Mouse (Mus musculus): ENCODE data around the gene Mtnr1b. TPM values are rescaled to one million over a fixed set of nuclear protein-coding genes. Genes with fewer than 3 reads are reported as not detected.
"Not testable (repeated sequence)": the region's sequence is repeated elsewhere in the genome, so short reads cannot be mapped to it uniquely, and the experiment has no call there.

Mtnr1b gene
- polyA plus RNA-seq, 1 experiment from 2014 or later: not detected

GRCm38 (mm10) chr9:15844936-15845335 is 29.4 kb downstream of the Mtnr1b start:
- H3K27me3 ChIP-seq (ENCODE audit: control insufficient read depth, insufficient read depth, low read length); H3K36me3 ChIP-seq (ENCODE audit: control insufficient read depth, insufficient read depth, low read length); H3K9ac ChIP-seq (ENCODE audit: low read depth, low read length); H3K4me1 ChIP-seq (ENCODE audit: control insufficient read depth, insufficient read depth, low read length); H3K27ac ChIP-seq (ENCODE audit: low read depth, low read length); H3K9me3 ChIP-seq (ENCODE audit: control insufficient read depth, low read length); ATAC-seq (ENCODE audit: low FRiP score, low TSS enrichment); H3K4me2 ChIP-seq (replicated peaks; ENCODE audit: low read depth, low read length); H3K4me3 ChIP-seq (ENCODE audit: low read length): not testable (repeated sequence)
- WGBS: 82% methylated on average over 4 of the region's 4 CpGs

GRCm38 (mm10) chr9:15813002-15813911 is 61.1 kb downstream of the Mtnr1b start:
- Histone ChIP-seq H3K4me3 (ENCODE audit: low read length) (no peak overlapping the region), H3K4me1 (ENCODE audit: control insufficient read depth, insufficient read depth, low read length) (no peaks in the 10 kb centered on the region), H3K4me2 (replicated peaks; ENCODE audit: low read depth, low read length) (no peak overlapping the region), H3K9me3 (ENCODE audit: control insufficient read depth, low read length) (no peaks in the 10 kb centered on the region), H3K27ac (ENCODE audit: low read depth, low read length) (no peak overlapping the region), H3K9ac (ENCODE audit: low read depth, low read length) (no peak overlapping the region), H3K27me3 (ENCODE audit: control insufficient read depth, insufficient read depth, low read length) (no peaks in the 10 kb centered on the region), H3K36me3 (ENCODE audit: control insufficient read depth, insufficient read depth, low read length) (no peaks in the 10 kb centered on the region)
- 71% methylated on average over 6 of the region's 6 CpGs for WGBS
- no peak; the same call in 1 of the 2 replicates for ATAC-seq (ENCODE audit: low FRiP score, low TSS enrichment)

- H3K4me1 ChIP-seq (ENCODE audit: control insufficient read depth, insufficient read depth, low read length): no peaks in the 10 kb centered on the region
Measured at GRCm38 (mm10) chr9:15804296-15804695, 70.1 kb downstream of the Mtnr1b start.

GRCm38 (mm10) chr9:15802413-15803027 is 71.8 kb downstream of the Mtnr1b start:
- H3K9me3 ChIP-seq (ENCODE audit: control insufficient read depth, low read length): no peaks in the 10 kb centered on the region
- no peaks in the 10 kb centered on the region for H3K36me3 ChIP-seq (ENCODE audit: control insufficient read depth, insufficient read depth, low read length)
- no peak overlapping the region for H3K4me3 ChIP-seq (ENCODE audit: low read length)
- no peak for ATAC-seq (ENCODE audit: low FRiP score, low TSS enrichment)
- H3K4me1 ChIP-seq (ENCODE audit: control insufficient read depth, insufficient read depth, low read length): no peaks in the 10 kb centered on the region
- H3K27ac ChIP-seq (ENCODE audit: low read depth, low read length): no peak overlapping the region
- H3K27me3 ChIP-seq (ENCODE audit: control insufficient read depth, insufficient read depth, low read length): no peaks in the 10 kb centered on the region
- no peak overlapping the region for H3K9ac ChIP-seq (ENCODE audit: low read depth, low read length)
- H3K4me2 ChIP-seq (replicated peaks; ENCODE audit: low read depth, low read length): no peak overlapping the region

More at GRCm38 (mm10) chr9:15804296-15804695, 70.1 kb downstream of the Mtnr1b start:
- no peak overlapping the region for H3K4me3 ChIP-seq (ENCODE audit: low read length)
- no peak overlapping the region for H3K9ac ChIP-seq (ENCODE audit: low read depth, low read length)
- no peak overlapping the region for H3K27ac ChIP-seq (ENCODE audit: low read depth, low read length)
- ATAC-seq (ENCODE audit: low FRiP score, low TSS enrichment): no peak
- no peaks in the 10 kb centered on the region for H3K36me3 ChIP-seq (ENCODE audit: control insufficient read depth, insufficient read depth, low read length)
- H3K27me3 ChIP-seq (ENCODE audit: control insufficient read depth, insufficient read depth, low read length): no peaks in the 10 kb centered on the region
- no peaks in the 10 kb centered on the region for H3K9me3 ChIP-seq (ENCODE audit: control insufficient read depth, low read length)
- 77% methylated on average over 2 of the region's 2 CpGs for WGBS
- H3K4me2 ChIP-seq (replicated peaks; ENCODE audit: low read depth, low read length): no peak overlapping the region

GRCm38 (mm10) chr9:15800402-15800801 is 74.0 kb downstream of the Mtnr1b start:
- 75% methylated on average over 5 of the region's 5 CpGs for WGBS
- Histone ChIP-seq H3K36me3 (ENCODE audit: control insufficient read depth, insufficient read depth, low read length) (no peaks in the 10 kb centered on the region), H3K4me1 (ENCODE audit: control insufficient read depth, insufficient read depth, low read length) (no peaks in the 10 kb centered on the region), H3K4me2 (replicated peaks; ENCODE audit: low read depth, low read length) (no peak overlapping the region), H3K4me3 (ENCODE audit: low read length) (no peak overlapping the region), H3K27ac (ENCODE audit: low read depth, low read length) (no peak overlapping the region), H3K27me3 (ENCODE audit: control insufficient read depth, insufficient read depth, low read length) (no peaks in the 10 kb centered on the region), H3K9ac (ENCODE audit: low read depth, low read length) (no peak overlapping the region), H3K9me3 (ENCODE audit: control insufficient read depth, low read length) (no peaks in the 10 kb centered on the region)
- ATAC-seq (ENCODE audit: low FRiP score, low TSS enrichment): no peak

- no peak for ATAC-seq (ENCODE audit: low FRiP score, low TSS enrichment)
- H3K27me3 ChIP-seq (ENCODE audit: control insufficient read depth, insufficient read depth, low read length): no peaks in the 10 kb centered on the region
- H3K9me3 ChIP-seq (ENCODE audit: control insufficient read depth, low read length): no peaks in the 10 kb centered on the region
- WGBS: 85% methylated on average over 6 of the region's 6 CpGs
- H3K4me1 ChIP-seq (ENCODE audit: control insufficient read depth, insufficient read depth, low read length): no peaks in the 10 kb centered on the region
- no peak overlapping the region for H3K27ac ChIP-seq (ENCODE audit: low read depth, low read length)
- no peak overlapping the region for H3K9ac ChIP-seq (ENCODE audit: low read depth, low read length)
- no peak overlapping the region for H3K4me2 ChIP-seq (replicated peaks; ENCODE audit: low read depth, low read length)
- H3K36me3 ChIP-seq (ENCODE audit: control insufficient read depth, insufficient read depth, low read length): no peaks in the 10 kb centered on the region
- no peak overlapping the region for H3K4me3 ChIP-seq (ENCODE audit: low read length)
Measured at GRCm38 (mm10) chr9:15794408-15794807, 79.9 kb downstream of the Mtnr1b start.

- WGBS: 84% methylated on average over 9 of the region's 9 CpGs
- ATAC-seq (ENCODE audit: low FRiP score, low TSS enrichment): no peak
- no peaks in the 10 kb centered on the region for H3K4me1 ChIP-seq (ENCODE audit: control insufficient read depth, insufficient read depth, low read length)
- no peak overlapping the region for H3K9ac ChIP-seq (ENCODE audit: low read depth, low read length)
- no peak overlapping the region for H3K27ac ChIP-seq (ENCODE audit: low read depth, low read length)
- no peaks in the 10 kb centered on the region for H3K9me3 ChIP-seq (ENCODE audit: control insufficient read depth, low read length)
- no peak overlapping the region for H3K4me3 ChIP-seq (ENCODE audit: low read length)
- H3K36me3 ChIP-seq (ENCODE audit: control insufficient read depth, insufficient read depth, low read length): no peaks in the 10 kb centered on the region
- no peak overlapping the region for H3K4me2 ChIP-seq (replicated peaks; ENCODE audit: low read depth, low read length)
- H3K27me3 ChIP-seq (ENCODE audit: control insufficient read depth, insufficient read depth, low read length): no peaks in the 10 kb centered on the region
Measured at GRCm38 (mm10) chr9:15792076-15792475, 82.3 kb downstream of the Mtnr1b start.

- Histone ChIP-seq H3K9ac (ENCODE audit: low read depth, low read length) (no peak overlapping the region), H3K27me3 (ENCODE audit: control insufficient read depth, insufficient read depth, low read length) (no peaks in the 10 kb centered on the region), H3K9me3 (ENCODE audit: control insufficient read depth, low read length) (no peaks in the 10 kb centered on the region), H3K36me3 (ENCODE audit: control insufficient read depth, insufficient read depth, low read length) (no peaks in the 10 kb centered on the region), H3K27ac (ENCODE audit: low read depth, low read length) (peak overlapping the region; percentile 13; the same call in 1 of the 2 replicates), H3K4me3 (ENCODE audit: low read length) (no peak overlapping the region), H3K4me1 (ENCODE audit: control insufficient read depth, insufficient read depth, low read length) (no peaks in the 10 kb centered on the region), H3K4me2 (replicated peaks; ENCODE audit: low read depth, low read length) (no peak overlapping the region)
- 62% methylated on average over 2 of the region's 2 CpGs for WGBS
- no peak for ATAC-seq (ENCODE audit: low FRiP score, low TSS enrichment)
Measured at GRCm38 (mm10) chr9:15786610-15787009, 87.7 kb downstream of the Mtnr1b start.

GRCm38 (mm10) chr9:15786192-15786591 is 88.2 kb downstream of the Mtnr1b start:
- H3K27ac ChIP-seq (ENCODE audit: low read depth, low read length): peak overlapping the region; percentile 26; the same call in 1 of the 2 replicates
- H3K4me2 ChIP-seq (replicated peaks; ENCODE audit: low read depth, low read length): no peak overlapping the region
- H3K4me3 ChIP-seq (ENCODE audit: low read length): no peak overlapping the region
- H3K27me3 ChIP-seq (ENCODE audit: control insufficient read depth, insufficient read depth, low read length): no peaks in the 10 kb centered on the region
- H3K4me1 ChIP-seq (ENCODE audit: control insufficient read depth, insufficient read depth, low read length): no peaks in the 10 kb centered on the region
- H3K9ac ChIP-seq (ENCODE audit: low read depth, low read length): no peak overlapping the region
- no peaks in the 10 kb centered on the region for H3K36me3 ChIP-seq (ENCODE audit: control insufficient read depth, insufficient read depth, low read length)
- WGBS: 54% methylated on average over 3 of the region's 3 CpGs
- no peaks in the 10 kb centered on the region for H3K9me3 ChIP-seq (ENCODE audit: control insufficient read depth, low read length)
- no peak; the same call in 1 of the 2 replicates for ATAC-seq (ENCODE audit: low FRiP score, low TSS enrichment)
